Mouse (Mus musculus): ENCODE measurements at regions not wholly inside any gene's neighbourhood (a gene's known extent, or its start where the extent isn't known, plus 50 kb on each side); places are given as distances from the start of the nearest gene placed in this dataset.

GRCm38 (mm10) chr9:87968190-87969082 lies 237.4 kb upstream of the Tbx18 start:
- TF ChIP-seq CTCF (IDR thresholded peaks at IDR 0.05; ENCODE audit: borderline replicate concordance, control insufficient read depth, extremely low read depth, insufficient read depth, low read length, poor library complexity), result no peak
- no peak for TF ChIP-seq POLR2A (IDR thresholded peaks at IDR 0.05; ENCODE audit: control insufficient read depth, extremely low read depth, insufficient read depth, low read length, poor library complexity)
- DNase-seq, result no peak
- 76% methylated on average over 5 of the region's 5 CpGs for WGBS
- no peaks in the 10 kb centered on the region for H3K36me3 ChIP-seq (ENCODE audit: control insufficient read depth, insufficient read depth, low read length)
- H3K27ac ChIP-seq (ENCODE audit: control insufficient read depth, insufficient read depth, low read length), result no peak overlapping the region
- no peak overlapping the region for H3K4me3 ChIP-seq (ENCODE audit: control insufficient read depth, insufficient read depth, low read length)
- no peaks in the 10 kb centered on the region for H3K27me3 ChIP-seq (ENCODE audit: control insufficient read depth, insufficient read depth, low read length)
- no peaks in the 10 kb centered on the region for H3K4me1 ChIP-seq (replicated peaks; ENCODE audit: control insufficient read depth, insufficient read depth, low read length)

GRCm38 (mm10) chr9:87970586-87970985 lies 239.5 kb upstream of the Tbx18 start:
- TF ChIP-seq CTCF (IDR thresholded peaks at IDR 0.05; ENCODE audit: borderline replicate concordance, control insufficient read depth, extremely low read depth, insufficient read depth, low read length, poor library complexity) (no peak), POLR2A (IDR thresholded peaks at IDR 0.05; ENCODE audit: control insufficient read depth, extremely low read depth, insufficient read depth, low read length, poor library complexity) (no peak)

GRCm38 (mm10) chr9:87971791-87972190 lies 240.7 kb upstream of the Tbx18 start:
- no peak overlapping the region for H3K4me3 ChIP-seq (ENCODE audit: control insufficient read depth, insufficient read depth, low read length)
- DNase-seq, result no peak
- H3K27ac ChIP-seq (ENCODE audit: control insufficient read depth, insufficient read depth, low read length), result no peak overlapping the region
- no peaks in the 10 kb centered on the region for H3K27me3 ChIP-seq (ENCODE audit: control insufficient read depth, insufficient read depth, low read length)
- TF ChIP-seq CTCF (IDR thresholded peaks at IDR 0.05; ENCODE audit: borderline replicate concordance, control insufficient read depth, extremely low read depth, insufficient read depth, low read length, poor library complexity), result no peak
- no peaks in the 10 kb centered on the region for H3K36me3 ChIP-seq (ENCODE audit: control insufficient read depth, insufficient read depth, low read length)
- WGBS, result 81% methylated on average over 3 of the region's 3 CpGs
- H3K4me1 ChIP-seq (replicated peaks; ENCODE audit: control insufficient read depth, insufficient read depth, low read length), result no peaks in the 10 kb centered on the region

More at GRCm38 (mm10) chr9:87970586-87970985, 239.5 kb upstream of the Tbx18 start:
- Histone ChIP-seq H3K4me3 (ENCODE audit: control insufficient read depth, insufficient read depth, low read length) (no peak overlapping the region), H3K36me3 (ENCODE audit: control insufficient read depth, insufficient read depth, low read length) (no peaks in the 10 kb centered on the region), H3K27ac (ENCODE audit: control insufficient read depth, insufficient read depth, low read length) (no peak overlapping the region), H3K4me1 (replicated peaks; ENCODE audit: control insufficient read depth, insufficient read depth, low read length) (no peaks in the 10 kb centered on the region), H3K27me3 (ENCODE audit: control insufficient read depth, insufficient read depth, low read length) (no peaks in the 10 kb centered on the region)
- no peak for DNase-seq

GRCm38 (mm10) chr9:87973531-87973930 lies 242.5 kb upstream of the Tbx18 start:
- peak; percentile 1 for DNase-seq
- 47% methylated on average over 6 of the region's 6 CpGs for WGBS
- no peaks in the 10 kb centered on the region for H3K36me3 ChIP-seq (ENCODE audit: control insufficient read depth, insufficient read depth, low read length)

GRCm38 (mm10) chr9:87984910-87985309 lies 253.8 kb upstream of the Tbx18 start:
- TF ChIP-seq POLR2A (IDR thresholded peaks at IDR 0.05; ENCODE audit: control insufficient read depth, extremely low read depth, insufficient read depth, low read length, poor library complexity) (no peak), CTCF (IDR thresholded peaks at IDR 0.05; ENCODE audit: borderline replicate concordance, control insufficient read depth, extremely low read depth, insufficient read depth, low read length, poor library complexity) (no peak)
- 98% methylated on average over 3 of the region's 3 CpGs for WGBS
- H3K36me3 ChIP-seq (ENCODE audit: control insufficient read depth, insufficient read depth, low read length), result no peaks in the 10 kb centered on the region
- no peak overlapping the region for H3K27ac ChIP-seq (ENCODE audit: control insufficient read depth, insufficient read depth, low read length)
- no peaks in the 10 kb centered on the region for H3K4me1 ChIP-seq (replicated peaks; ENCODE audit: control insufficient read depth, insufficient read depth, low read length)
- H3K4me3 ChIP-seq (ENCODE audit: control insufficient read depth, insufficient read depth, low read length), result no peak overlapping the region
- no peak for DNase-seq
- no peaks in the 10 kb centered on the region for H3K27me3 ChIP-seq (ENCODE audit: control insufficient read depth, insufficient read depth, low read length)

More at GRCm38 (mm10) chr9:87973531-87973930, 242.5 kb upstream of the Tbx18 start:
- Histone ChIP-seq H3K27ac (ENCODE audit: control insufficient read depth, insufficient read depth, low read length) (no peak overlapping the region), H3K4me3 (ENCODE audit: control insufficient read depth, insufficient read depth, low read length) (no peak overlapping the region), H3K4me1 (replicated peaks; ENCODE audit: control insufficient read depth, insufficient read depth, low read length) (no peaks in the 10 kb centered on the region), H3K27me3 (ENCODE audit: control insufficient read depth, insufficient read depth, low read length) (no peaks in the 10 kb centered on the region)
- TF ChIP-seq POLR2A (IDR thresholded peaks at IDR 0.05; ENCODE audit: control insufficient read depth, extremely low read depth, insufficient read depth, low read length, poor library complexity) (no peak), CTCF (IDR thresholded peaks at IDR 0.05; ENCODE audit: borderline replicate concordance, control insufficient read depth, extremely low read depth, insufficient read depth, low read length, poor library complexity) (no peak)

GRCm38 (mm10) chr9:87985439-87985838 lies 254.4 kb upstream of the Tbx18 start:
- H3K27ac ChIP-seq (ENCODE audit: control insufficient read depth, insufficient read depth, low read length), result no peak overlapping the region
- H3K36me3 ChIP-seq (ENCODE audit: control insufficient read depth, insufficient read depth, low read length), result no peaks in the 10 kb centered on the region
- H3K27me3 ChIP-seq (ENCODE audit: control insufficient read depth, insufficient read depth, low read length), result no peaks in the 10 kb centered on the region
- TF ChIP-seq CTCF (IDR thresholded peaks at IDR 0.05; ENCODE audit: borderline replicate concordance, control insufficient read depth, extremely low read depth, insufficient read depth, low read length, poor library complexity), result no peak
- no peak overlapping the region for H3K4me3 ChIP-seq (ENCODE audit: control insufficient read depth, insufficient read depth, low read length)
- H3K4me1 ChIP-seq (replicated peaks; ENCODE audit: control insufficient read depth, insufficient read depth, low read length), result no peaks in the 10 kb centered on the region
- WGBS, result 94% methylated on average over 4 of the region's 4 CpGs
- DNase-seq, result no peak

Measured in thymus, adult 2 months (tissue).